Mouse (Mus musculus): ENCODE measurements around the gene Slc17a2.
A peak's percentile ranks its signal among the peaks of the same experiment; 100 is the strongest.
"Not testable (repeated sequence)": the region's sequence is repeated elsewhere in the genome, so short reads cannot be mapped to it uniquely, and the experiment has no call there.

The Slc17a2 gene

DNA sequence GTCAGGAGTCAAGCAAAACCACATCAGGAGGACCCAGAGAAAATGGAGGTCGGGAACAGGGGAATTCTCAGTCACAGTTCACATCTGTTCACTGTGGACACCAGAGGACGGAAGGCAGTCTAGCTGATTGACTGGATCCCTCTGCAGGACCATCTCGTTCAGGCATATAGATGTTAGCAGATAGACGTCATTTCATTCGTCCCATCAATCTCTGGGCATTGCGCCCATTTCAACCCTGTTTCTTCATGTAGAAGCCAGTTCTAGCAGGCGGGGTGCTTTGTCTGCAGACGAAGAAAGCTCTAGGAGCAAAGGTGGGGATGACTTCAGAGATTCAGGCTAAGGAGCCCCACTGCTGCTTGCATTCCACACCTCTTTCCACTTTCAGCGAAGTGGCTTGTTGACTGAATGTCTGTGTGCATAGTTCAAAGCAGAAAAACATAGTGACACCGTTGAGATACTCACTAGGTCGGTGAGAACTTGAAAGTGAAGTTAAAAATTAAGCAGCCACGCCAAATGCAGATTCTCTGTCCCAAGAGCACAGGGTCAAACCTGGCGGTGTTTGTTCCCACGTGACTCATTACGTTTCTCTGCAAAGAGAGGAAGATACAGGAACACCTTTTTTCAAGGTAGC is at the start of gene Slc17a2:
Gene Slc17a2, plus strand, starts transcription at position 572 of the 631 bp plus-strand sequence.
- no peak for DNase-seq (ENCODE audit: low spot score)

DNA sequence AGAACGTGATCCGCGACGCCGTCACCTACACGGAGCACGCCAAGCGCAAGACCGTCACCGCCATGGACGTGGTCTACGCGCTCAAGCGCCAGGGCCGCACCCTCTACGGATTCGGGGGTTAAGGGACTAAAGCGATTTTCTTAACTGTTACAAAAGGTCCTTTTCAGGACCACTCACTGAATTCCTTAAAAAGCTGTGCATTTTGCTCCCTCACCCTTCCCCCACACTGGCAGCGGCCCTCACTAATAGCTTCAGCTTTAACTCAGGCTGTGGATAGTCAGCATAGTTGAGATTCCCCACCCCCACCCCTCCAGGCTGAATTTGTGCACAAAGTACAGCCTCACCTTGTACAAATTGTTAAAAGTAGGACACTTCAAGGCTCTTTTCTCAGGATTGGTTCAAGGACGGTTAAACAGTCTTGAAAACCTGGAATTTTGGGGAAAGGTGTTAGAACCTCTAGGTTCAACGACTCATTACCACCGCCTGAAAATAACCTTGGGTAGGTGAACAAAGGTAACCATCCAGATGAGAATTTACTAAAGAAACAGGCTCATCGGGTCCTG is 49.5 kb upstream of the Slc17a2 start:
- no peak for DNase-seq (ENCODE audit: low spot score)

DNA sequence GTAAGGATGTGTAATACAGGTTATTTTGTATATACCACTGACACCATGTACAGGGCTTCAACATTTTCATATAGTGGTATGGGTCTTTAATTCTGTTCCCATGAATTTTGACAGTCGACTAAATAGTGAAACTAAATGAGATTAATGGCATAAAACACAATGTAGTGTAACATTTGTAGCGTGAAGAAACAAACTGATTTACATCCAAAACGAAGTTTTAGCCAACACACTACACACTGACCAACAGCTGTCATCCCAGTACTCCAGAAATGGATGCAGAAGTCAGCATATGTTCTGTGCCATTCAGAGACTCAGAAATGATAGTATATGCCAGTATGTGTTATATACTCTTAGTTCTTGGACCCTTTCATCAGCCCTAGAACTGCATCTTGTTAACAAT is 48.9 kb upstream of the Slc17a2 start:
- no peak for DNase-seq (ENCODE audit: low spot score)

DNA sequence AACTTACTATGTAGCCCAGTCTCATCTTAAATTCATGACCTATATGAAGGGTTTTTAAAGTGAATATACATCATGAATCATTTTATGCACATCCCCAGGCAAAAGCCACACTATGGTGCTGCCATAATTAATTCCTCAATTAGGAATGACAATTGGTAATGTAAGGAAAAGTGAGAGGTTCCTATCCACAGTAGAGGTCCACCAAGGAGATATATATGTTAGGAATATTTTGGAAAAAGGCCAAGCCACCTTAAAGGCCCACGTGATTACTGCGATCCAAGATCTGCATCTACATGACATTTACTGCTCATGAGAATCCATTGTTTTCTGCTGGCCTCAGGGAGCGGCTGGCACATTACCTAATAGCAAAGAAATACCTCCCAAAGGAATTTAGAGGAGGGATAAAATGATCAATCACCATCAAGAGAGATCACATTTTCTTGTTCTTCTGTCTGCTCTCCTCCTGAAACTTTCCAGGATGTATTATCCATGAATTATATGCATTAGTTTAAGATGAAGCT is 47.5 kb upstream of the Slc17a2 start:
- DNase-seq (ENCODE audit: low spot score) = no peak

DNA sequence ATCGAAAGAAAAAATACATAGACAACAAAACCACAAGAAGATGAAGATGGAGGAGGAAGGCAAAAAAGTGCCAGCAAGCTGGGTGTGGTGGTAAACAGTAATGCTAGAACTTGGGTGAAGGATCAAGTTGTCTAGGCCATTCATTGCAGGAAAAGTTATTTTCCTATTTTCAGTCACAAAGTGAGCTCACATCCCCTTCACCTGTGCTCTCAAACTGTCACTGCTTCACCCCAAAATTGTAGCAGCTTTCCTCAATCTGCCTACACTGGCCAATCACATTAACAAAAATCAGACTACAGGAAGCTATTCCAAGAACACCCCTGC is 46.9 kb upstream of the Slc17a2 start:
- DNase-seq (ENCODE audit: low spot score) = no peak

DNA sequence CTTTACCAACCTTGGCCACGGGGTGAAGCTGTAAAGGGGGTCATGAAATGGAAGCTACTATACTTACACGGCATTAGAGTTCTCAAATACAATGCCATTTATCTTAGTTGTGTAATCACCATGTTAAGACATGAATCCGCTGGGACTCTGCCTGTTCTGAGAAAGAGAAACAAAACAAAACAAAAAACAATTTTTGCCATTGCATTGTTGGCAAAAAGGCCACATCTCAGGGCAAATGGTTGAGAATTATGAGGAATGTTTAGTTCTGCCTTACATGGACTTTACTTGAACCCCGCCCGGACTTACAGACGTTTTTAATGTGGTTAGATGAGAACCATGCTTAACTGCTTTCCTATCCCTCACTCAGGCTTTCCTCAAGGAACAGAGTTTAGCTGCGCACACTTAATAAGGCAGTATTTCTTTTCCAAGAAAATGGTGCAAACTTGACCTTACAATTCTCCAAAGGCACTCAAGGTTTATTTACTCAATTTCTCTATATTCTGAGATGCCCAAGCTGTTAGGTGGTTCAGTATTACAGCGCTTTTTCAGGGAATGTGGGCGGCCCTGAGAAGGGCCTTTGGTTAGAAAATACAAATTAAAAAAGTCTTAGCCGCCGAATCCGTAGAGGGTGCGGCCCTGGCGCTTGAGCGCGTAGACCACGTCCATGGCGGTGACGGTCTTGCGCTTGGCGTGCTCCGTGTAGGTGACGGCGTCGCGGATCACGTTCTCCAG is 46.4 kb upstream of the Slc17a2 start:
- DNase-seq (ENCODE audit: low spot score) = no peak

DNA sequence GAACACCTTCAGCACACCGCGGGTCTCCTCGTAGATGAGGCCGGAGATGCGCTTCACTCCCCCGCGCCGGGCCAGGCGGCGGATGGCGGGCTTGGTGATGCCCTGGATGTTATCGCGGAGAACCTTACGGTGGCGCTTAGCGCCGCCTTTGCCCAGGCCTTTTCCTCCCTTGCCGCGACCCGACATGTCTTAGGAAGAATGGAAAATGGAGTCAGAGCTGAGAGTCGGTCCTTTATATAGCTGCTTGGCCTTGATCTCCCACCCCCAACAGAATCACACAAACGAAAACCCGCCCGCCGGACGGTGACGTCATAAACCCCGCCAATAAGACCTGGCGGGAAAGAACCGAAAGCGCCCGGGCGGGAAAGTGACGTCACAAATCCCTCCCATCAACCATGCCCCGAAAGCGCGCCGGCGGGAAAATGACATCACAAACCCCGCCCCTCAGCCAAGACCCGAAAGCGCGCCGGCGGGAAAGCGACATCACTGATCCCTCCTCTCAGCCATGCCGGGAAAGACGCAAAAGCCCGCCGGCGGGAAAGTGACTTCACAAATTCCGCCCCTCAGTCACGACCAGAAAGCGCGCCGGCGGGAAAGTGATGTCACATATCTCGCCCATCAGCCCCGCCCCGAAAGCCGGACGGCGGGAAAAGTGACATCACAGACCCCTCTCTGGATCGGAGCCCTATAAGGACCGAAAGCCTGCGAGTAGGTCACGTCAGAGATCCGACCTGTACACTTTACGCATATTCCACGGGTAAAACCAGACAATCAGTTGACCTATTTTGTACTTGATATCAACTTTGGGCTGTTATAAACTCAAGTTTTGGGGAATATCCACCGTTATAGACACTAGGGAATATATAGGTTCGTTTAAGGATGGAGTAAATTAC is 45.6 kb upstream of the Slc17a2 start, which contains the start of gene Hist1h4a:
Gene Hist1h4a, minus strand, starts transcription at position 259 of the 893 bp plus-strand sequence.
- peak; percentile 97 for DNase-seq (ENCODE audit: low spot score)

DNA sequence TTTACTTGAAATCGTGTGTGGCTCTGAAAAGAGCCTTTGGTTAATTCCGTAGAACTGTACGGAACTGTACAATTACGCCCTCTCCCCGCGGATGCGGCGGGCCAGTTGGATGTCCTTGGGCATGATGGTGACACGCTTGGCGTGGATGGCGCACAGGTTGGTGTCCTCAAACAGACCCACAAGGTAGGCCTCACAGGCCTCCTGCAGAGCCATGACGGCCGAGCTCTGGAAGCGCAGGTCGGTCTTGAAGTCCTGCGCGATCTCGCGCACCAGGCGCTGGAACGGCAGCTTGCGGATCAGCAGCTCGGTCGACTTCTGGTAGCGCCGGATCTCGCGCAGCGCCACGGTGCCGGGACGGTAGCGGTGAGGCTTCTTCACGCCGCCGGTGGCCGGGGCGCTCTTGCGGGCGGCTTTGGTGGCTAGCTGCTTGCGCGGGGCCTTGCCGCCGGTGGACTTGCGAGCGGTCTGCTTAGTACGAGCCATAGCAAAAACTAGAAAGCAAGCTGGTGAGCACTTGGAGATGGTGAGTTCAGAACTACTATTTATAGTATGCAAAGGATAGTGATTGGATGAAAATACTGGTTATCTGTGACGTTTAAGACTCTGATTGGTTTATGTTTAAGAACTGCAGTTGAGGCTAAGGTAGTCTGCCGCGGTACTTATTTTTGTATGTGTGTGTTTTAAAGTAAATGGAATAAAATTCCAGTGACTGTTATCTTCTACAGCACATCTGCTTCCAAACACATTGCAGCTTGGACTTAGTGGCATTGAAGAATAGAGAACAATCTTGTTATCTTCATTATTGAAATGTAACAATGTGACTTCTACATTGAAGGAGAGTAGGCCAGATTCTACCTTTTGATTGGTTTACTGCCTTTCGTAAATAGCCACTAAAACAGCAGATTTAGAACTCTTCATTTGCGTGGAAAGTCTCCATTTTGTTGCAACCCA is 44.6 kb upstream of the Slc17a2 start, which contains the start of gene Hist1h3a:
Gene Hist1h3a, minus strand, starts transcription at position 516 of the 951 bp plus-strand sequence.
- DNase-seq (ENCODE audit: low spot score) = peak; percentile 42

DNA sequence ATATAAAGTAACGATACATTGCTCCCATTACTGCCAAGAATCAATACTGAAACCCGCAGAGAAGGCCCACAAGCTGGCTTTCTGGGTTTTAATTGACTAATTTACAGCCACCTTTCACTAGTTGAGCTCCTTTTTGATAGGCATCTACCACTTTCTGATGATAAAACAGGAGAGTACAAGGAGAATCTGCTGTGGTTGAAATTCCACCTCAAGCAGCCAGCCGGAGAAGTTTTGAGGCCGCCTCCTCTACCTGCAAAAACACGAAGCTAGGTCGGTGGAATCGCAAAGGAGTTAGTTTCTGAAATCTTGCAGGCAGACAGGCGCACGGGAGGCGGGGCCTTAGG is 43.6 kb upstream of the Slc17a2 start:
- no peak for DNase-seq (ENCODE audit: low spot score)

DNA sequence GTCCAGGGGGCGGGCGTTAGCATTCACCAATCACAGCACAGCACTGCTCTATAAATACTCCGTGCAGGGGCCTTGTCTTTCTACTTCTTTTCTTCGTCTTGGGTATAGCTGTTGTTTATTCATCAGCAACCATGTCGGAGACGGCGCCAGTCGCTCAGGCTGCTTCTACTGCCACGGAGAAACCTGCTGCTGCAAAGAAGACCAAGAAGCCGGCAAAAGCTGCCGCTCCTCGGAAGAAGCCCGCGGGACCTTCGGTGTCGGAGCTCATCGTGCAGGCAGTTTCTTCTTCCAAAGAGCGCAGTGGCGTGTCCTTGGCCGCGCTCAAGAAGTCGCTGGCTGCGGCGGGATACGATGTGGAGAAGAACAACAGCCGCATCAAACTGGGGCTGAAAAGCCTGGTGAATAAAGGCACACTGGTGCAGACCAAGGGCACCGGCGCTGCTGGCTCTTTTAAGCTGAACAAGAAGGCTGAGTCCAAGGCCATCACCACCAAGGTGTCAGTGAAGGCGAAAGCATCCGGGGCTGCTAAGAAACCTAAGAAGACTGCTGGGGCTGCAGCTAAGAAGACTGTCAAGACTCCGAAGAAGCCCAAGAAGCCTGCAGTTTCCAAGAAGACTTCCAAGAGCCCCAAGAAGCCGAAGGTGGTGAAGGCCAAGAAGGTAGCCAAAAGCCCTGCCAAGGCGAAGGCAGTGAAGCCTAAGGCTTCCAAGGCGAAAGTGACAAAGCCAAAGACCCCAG is 43.0 kb upstream of the Slc17a2 start, which contains the start of gene Hist1h1a:
Gene Hist1h1a, plus strand, starts transcription at position 81 of the 738 bp plus-strand sequence.
- peak; percentile 55 for DNase-seq (ENCODE audit: low spot score)

DNA sequence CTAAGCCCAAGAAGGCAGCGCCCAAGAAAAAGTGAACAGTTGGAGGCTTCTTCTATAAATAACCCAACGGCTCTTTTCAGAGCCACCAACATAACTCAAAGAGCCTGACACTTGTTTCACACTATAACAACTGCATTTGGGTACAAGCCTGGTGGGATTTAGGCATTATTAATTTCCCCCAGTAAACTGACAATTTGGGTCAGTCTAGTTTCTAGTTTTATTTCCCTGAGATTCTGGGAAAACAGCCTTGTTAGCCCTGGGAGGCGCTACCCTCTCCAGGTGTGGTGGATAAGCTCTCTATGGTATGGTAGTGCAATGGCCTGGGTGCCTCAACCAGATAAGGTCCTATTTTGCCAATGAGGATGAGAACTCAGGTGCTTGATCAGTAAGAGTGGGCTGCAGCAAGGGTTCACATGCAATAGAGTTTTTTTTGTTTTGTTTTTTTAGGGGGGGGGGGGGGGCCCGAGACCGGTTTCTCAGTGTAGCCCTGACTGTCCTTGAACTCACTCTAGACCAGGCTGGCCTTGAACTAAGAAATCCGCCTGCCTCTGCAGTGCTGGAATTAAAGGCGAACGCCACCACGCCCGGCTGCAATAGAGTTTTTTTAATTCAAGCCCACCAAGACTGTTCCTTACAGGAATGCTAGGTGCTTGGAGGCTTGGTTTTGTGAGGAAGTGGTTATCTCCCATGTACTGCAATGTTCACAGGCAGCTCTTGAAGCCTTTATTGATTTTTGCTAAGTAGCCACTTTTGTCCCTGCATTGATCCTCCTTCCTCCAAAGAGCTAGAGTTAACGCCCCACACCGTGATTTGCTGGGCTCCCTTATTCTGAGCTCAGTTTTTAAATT is 42.2 kb upstream of the Slc17a2 start:
- DNase-seq (ENCODE audit: low spot score) = no peak

DNA sequence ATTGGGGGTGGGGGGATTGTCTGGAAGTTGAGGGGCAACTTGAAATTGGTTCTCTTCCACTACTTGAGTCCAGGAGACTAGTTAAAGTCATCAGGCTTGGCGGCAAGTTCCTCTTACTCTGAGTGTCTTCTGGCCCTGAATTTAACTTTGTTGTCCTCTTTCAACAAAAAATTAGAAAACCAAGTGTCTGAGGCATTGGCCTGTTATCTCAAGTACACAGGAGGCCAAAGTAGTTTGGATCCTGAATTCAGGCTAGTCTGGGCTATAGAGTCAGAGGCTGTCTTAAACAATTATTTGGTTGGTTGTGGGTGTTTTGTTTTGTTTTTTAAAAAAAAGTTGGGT is 41.6 kb upstream of the Slc17a2 start:
- DNase-seq (ENCODE audit: low spot score) = no peak

DNA sequence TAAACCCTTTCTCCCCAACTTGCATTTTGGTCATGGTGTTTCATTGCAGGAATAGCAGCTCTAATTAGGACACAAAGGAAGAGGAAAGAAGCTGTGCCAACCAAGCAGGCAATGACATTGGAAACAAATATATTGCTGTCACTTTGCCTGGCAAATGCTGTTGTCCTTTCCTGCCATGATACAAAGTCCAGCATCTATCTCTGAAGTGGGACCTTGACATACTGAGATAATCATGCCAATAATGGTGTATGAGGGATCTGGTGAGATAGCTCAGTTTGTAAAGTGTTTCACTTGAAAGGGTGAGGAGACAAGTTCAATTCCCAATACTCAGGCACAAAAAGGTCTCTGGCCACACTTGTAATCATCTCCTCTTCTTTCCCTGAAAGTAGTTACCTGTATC is 40.0 kb upstream of the Slc17a2 start:
- DNase-seq (ENCODE audit: low spot score) = no peak

DNA sequence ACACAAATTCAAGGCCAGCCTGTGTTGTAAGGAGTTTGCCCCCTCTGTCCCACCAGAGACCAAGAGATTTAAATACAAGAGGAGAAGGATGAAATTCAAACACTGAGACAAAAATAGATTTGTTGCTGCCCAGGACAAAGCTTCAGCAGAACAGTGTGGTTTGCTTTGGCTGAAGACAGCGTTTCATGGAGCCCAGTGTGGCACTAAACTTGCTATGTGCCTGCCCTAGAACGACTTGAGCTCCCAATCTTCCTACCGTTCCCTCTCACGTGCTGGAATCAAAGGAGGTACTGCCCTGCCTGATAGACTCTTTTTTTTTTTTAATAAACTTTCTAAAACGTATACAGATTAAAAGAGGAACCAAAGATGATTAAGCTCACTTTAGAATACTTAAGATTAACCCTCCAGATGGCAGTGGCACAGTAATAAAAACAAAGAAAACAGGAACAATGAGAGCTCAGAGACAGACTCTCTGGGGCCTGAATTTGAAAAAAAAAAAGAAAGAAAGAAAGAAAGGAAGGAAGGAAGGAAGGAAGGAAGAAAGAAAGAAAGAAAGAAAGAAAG is 37.9 kb upstream of the Slc17a2 start:
- no peak for DNase-seq (ENCODE audit: low spot score)

DNA sequence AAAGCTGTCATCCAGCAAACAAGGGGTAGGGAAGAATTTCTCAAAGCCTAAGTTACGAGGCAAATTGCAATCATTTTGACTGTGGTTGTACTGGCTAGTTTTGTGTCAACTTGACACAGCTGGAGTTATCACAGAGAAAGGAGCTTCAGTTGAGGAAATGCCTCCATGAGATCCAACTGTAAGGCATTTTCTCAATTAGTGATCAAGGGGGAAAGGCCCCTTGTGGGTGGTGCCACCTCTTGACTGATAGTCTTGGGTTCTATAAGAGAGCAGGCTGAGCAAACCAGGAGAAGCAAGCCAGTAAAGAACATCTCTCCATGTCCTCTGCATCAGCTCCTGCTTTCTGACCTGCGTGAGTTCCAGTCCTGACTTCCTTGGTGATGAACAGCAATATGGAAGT is 37.2 kb upstream of the Slc17a2 start, which contains the start of gene Trim38:
Gene Trim38, plus strand, starts transcription at position 301 of the 400 bp plus-strand sequence.
- DNase-seq (ENCODE audit: low spot score) = not testable (repeated sequence)

DNA sequence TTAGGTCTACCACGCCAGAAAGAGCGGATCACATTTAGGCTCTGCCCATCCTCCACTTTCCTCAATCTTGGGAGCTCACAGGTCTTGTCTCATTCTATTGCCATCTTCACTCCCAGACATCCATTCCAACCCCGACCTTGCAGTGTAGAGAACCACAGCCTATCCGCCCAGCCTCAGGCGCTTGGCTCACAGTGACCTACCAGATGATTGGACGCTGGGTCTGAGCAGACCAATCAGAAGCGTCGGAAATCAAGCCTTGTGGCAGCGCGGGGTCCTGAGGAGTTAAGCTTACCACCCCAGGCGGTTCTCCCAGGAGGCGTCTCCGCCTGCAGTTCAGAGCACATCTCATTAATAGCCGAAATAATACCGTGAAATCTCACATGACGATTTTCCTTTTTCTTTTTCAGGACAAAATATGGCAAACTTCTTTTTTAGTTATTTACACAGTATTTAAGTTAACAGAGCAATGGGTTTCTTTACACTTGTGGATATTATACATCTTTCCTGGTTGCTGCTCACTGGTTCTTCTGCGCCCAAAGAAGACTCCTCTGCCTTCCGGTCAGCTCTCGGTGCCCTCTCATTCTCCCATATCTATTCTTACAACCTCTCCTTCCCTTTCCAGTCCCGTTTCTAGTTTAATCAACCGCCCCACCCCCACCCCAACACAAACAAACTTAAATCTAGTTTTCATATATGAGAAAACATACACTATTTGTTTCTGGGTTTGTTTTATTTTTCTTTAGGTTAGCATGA is 34.1 kb upstream of the Slc17a2 start:
- no peak for DNase-seq (ENCODE audit: low spot score)

DNA sequence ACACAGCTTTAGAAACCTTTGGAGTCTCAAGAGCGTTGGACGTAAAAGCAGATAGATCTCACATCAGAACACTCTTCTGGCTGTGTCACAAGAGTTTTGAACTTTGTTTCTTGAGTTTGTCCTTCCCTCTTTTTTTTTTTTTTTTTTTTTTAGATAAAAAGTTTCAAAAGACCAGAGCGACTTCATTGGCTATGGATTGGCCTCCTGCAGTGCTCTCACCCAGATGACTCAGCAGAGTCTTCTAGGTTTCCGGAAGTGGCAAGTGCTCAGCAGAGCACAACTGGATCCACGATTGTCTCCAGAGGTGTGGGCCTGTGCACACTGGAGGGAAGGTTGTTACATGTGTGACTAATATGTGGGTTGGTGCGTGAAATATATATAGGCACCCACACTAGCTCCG is 28.5 kb upstream of the Slc17a2 start:
- DNase-seq (ENCODE audit: low spot score) = no peak

DNA sequence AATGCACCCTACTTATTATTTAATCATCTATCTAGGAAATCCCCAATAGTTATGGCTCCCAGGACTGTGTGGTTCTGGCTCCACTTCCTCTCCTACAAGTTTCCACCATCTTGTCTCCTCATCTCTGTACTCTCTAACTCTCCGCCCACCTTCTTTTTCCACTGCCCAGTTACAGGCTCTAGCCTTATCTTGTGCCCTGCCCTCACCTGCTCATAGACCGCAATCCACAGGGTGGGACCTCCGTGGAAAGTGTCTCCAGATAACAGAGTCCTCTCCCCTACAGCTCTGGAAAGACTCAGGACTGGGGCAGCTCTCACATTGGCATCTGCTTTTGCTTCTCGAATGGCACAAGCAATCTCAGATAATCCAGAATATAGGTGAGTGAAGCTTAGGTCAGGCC is 27.8 kb upstream of the Slc17a2 start:
- no peak for DNase-seq (ENCODE audit: low spot score)

Data from urinary bladder, postnatal 25 days (tissue).